Mouse (Mus musculus) midbrain, embryonic 14.5 days (tissue): ENCODE measurements around the gene Pacs1. TPM values are rescaled to one million over a fixed set of nuclear protein-coding genes. Genes with fewer than 3 reads are reported as not detected.
"Not testable (repeated sequence)": the region's sequence is repeated elsewhere in the genome, so short reads cannot be mapped to it uniquely, and the experiment has no call there.

ENCODE experiments used
- ATAC-seq: fragments of 200-750 bp; cut with Nextera tagmentation; 2 replicates; pipeline ENCODE4 v1.8.0; 2017; ENCODE audit warnings: moderate number of reproducible peaks, moderate library complexity; ENCODE audit not compliant: low FRiP score, low TSS enrichment
- DNase-seq: peaks from one replicate; pipeline ENCODE4 v3.0.0-alpha.2; 2015
- H3K27ac ChIP-seq: fragments of 300-500 bp; sonication (generic); replicated peaks from 2 replicates; pipeline ENCODE4 v1.5.1; 2014; ENCODE audit warnings: mild to moderate bottlenecking, low read depth, low read length, moderate library complexity
- H3K27me3 ChIP-seq: fragments of 300-500 bp; sonication (generic); 2 replicates; pipeline ENCODE4 v1.6.1; 2014; ENCODE audit warnings: low read length, control low read depth, mixed read lengths; ENCODE audit not compliant: control insufficient read depth, insufficient read depth
- H3K36me3 ChIP-seq: fragments of 300-500 bp; sonication (generic); 2 replicates; pipeline ENCODE4 v1.6.1; 2014; ENCODE audit warnings: low read length, control low read depth; ENCODE audit not compliant: control insufficient read depth, insufficient read depth
- H3K4me1 ChIP-seq: fragments of 300-500 bp; sonication (generic); 2 replicates; pipeline ENCODE4 v1.6.1; 2014; ENCODE audit warnings: mild to moderate bottlenecking, antibody characterized with exemption, low read length, control low read depth; ENCODE audit not compliant: control insufficient read depth, insufficient read depth
- H3K4me2 ChIP-seq: fragments of 300-500 bp; sonication (generic); 2 replicates; pipeline ENCODE4 v1.6.1; 2014; ENCODE audit warnings: mild to moderate bottlenecking, low read length, moderate library complexity
- H3K4me3 ChIP-seq: fragments of 300-500 bp; sonication (generic); replicated peaks from 2 replicates; pipeline ENCODE4 v1.5.1; 2014; ENCODE audit warnings: low read depth, low read length
- H3K9ac ChIP-seq: fragments of 300-500 bp; sonication (generic); replicated peaks from 2 replicates; pipeline ENCODE4 v1.6.1; 2014; ENCODE audit warnings: mild to moderate bottlenecking, low read length, moderate library complexity
- H3K9me3 ChIP-seq: fragments of 300-500 bp; sonication (generic); 2 replicates; pipeline ENCODE4 v1.6.1; 2016; ENCODE audit warnings: low read length, control low read depth, mixed read lengths; ENCODE audit not compliant: control insufficient read depth
- WGBS: fragments of 180-500 bp; shearing (Covaris S2); extraction: QIAGEN DNeasy Blood & Tissue Kit; methylation state at CpG from one replicate; pipeline ENCODE4 v1.1.7; 2014; 5-methylcytosine and 5-hydroxymethylcytosine counted together
- polyA plus RNA-seq: library from polyadenylated mRNA; unstranded; fragments of >200 nt; fragmentation: Nextera tagmentation; extraction: Ambion mirVana; gene quantifications from 2 replicates; pipeline ENCODE4 v1.2.1, GENCODE M21; 2014

Gene Pacs1
- polyA plus RNA-seq, 1 experiment from 2014 or later: 48.4 TPM

GRCm38 (mm10) chr19:5272326-5272795 is 558 bp downstream of the Pacs1 start:
- peak overlapping the region; percentile 93 for H3K9ac ChIP-seq
- ATAC-seq: peak; percentile 67
- peaks cover 28% of the 10 kb centered on the region for H3K4me1 ChIP-seq
- peaks cover 31% of the 10 kb centered on the region for H3K36me3 ChIP-seq
- H3K9me3 ChIP-seq: no peaks in the 10 kb centered on the region
- H3K27me3 ChIP-seq: no peaks in the 10 kb centered on the region
- peak overlapping the region; percentile 91 for H3K4me2 ChIP-seq
- peak overlapping the region; percentile 92 for H3K27ac ChIP-seq
- DNase-seq: peak; percentile 54
- WGBS: under 1% methylated on average over 28 of the region's 30 CpGs
- H3K4me3 ChIP-seq: peak overlapping the region; percentile 96

GRCm38 (mm10) chr19:5271430-5271829 is 1.5 kb downstream of the Pacs1 start:
- ATAC-seq (no peak), DNase-seq (no peak)
- WGBS: 65% methylated on average over 1 of the region's 1 CpGs
- Histone ChIP-seq H3K9ac (peak overlapping the region; percentile 93; the same call in 1 of the 2 replicates), H3K9me3 (no peaks in the 10 kb centered on the region), H3K27me3 (no peaks in the 10 kb centered on the region), H3K4me1 (peaks cover 28% of the 10 kb centered on the region), H3K4me3 (peak overlapping the region; percentile 96), H3K27ac (no peak overlapping the region), H3K4me2 (peak overlapping the region; percentile 91), H3K36me3 (peaks cover 26% of the 10 kb centered on the region)

GRCm38 (mm10) chr19:5269392-5269791 is 3.5 kb downstream of the Pacs1 start:
- no peak for ATAC-seq

GRCm38 (mm10) chr19:5268875-5269274 is 4.0 kb downstream of the Pacs1 start:
- Histone ChIP-seq H3K9me3 (no peaks in the 10 kb centered on the region), H3K9ac (no peak overlapping the region), H3K4me2 (no peak overlapping the region), H3K27me3 (no peaks in the 10 kb centered on the region), H3K36me3 (peaks cover 1% of the 10 kb centered on the region), H3K4me1 (peaks cover 28% of the 10 kb centered on the region), H3K4me3 (no peak overlapping the region), H3K27ac (no peak overlapping the region)
- 87% methylated on average over 3 of the region's 3 CpGs for WGBS
- no peak for ATAC-seq
- no peak for DNase-seq

More at GRCm38 (mm10) chr19:5269392-5269791, 3.5 kb downstream of the Pacs1 start:
- DNase-seq: no peak
- no peaks in the 10 kb centered on the region for H3K9me3 ChIP-seq
- H3K9ac ChIP-seq: 0 out of 2 replicates have a peak overlapping the region, but pooled peaks have one; percentile 1
- no peak overlapping the region for H3K27ac ChIP-seq
- H3K4me1 ChIP-seq: peaks cover 28% of the 10 kb centered on the region
- no peak overlapping the region for H3K4me3 ChIP-seq
- H3K36me3 ChIP-seq: peaks cover 7% of the 10 kb centered on the region
- 88% methylated on average over 5 of the region's 5 CpGs for WGBS
- no peak overlapping the region for H3K4me2 ChIP-seq
- no peaks in the 10 kb centered on the region for H3K27me3 ChIP-seq

GRCm38 (mm10) chr19:5268017-5268416 is 4.9 kb downstream of the Pacs1 start:
- Histone ChIP-seq H3K27ac (no peak overlapping the region), H3K9ac (no peak overlapping the region), H3K36me3 (no peaks in the 10 kb centered on the region), H3K4me1 (peaks cover 25% of the 10 kb centered on the region), H3K27me3 (no peaks in the 10 kb centered on the region), H3K4me2 (no peak overlapping the region), H3K4me3 (no peak overlapping the region), H3K9me3 (no peaks in the 10 kb centered on the region)
- no peak for DNase-seq
- ATAC-seq: no peak

- Histone ChIP-seq H3K9me3 (no peaks in the 10 kb centered on the region), H3K4me1 (peaks cover 24% of the 10 kb centered on the region), H3K4me3 (no peak overlapping the region), H3K9ac (no peak overlapping the region), H3K27ac (no peak overlapping the region), H3K27me3 (no peaks in the 10 kb centered on the region), H3K36me3 (no peaks in the 10 kb centered on the region), H3K4me2 (no peak overlapping the region)
- no peak for DNase-seq
- 93% methylated on average over 5 of the region's 5 CpGs for WGBS
- ATAC-seq: no peak
Observed at GRCm38 (mm10) chr19:5267015-5267414, 5.9 kb downstream of the Pacs1 start.

- no peak for ATAC-seq
Observed at GRCm38 (mm10) chr19:5257140-5257539, 15.8 kb downstream of the Pacs1 start.

GRCm38 (mm10) chr19:5236981-5237380 is 35.9 kb downstream of the Pacs1 start:
- not testable (repeated sequence) for H3K27ac ChIP-seq, ATAC-seq, DNase-seq, H3K4me1 ChIP-seq, H3K9me3 ChIP-seq, H3K4me3 ChIP-seq, H3K27me3 ChIP-seq, H3K36me3 ChIP-seq, H3K4me2 ChIP-seq, H3K9ac ChIP-seq
- 100% methylated on average over 1 of the region's 1 CpGs for WGBS

More at GRCm38 (mm10) chr19:5257140-5257539, 15.8 kb downstream of the Pacs1 start:
- 61% methylated on average over 3 of the region's 3 CpGs for WGBS
- H3K9me3 ChIP-seq: no peaks in the 10 kb centered on the region
- H3K9ac ChIP-seq: no peak overlapping the region
- no peak overlapping the region for H3K4me2 ChIP-seq
- H3K4me1 ChIP-seq: no peaks in the 10 kb centered on the region
- H3K36me3 ChIP-seq: no peaks in the 10 kb centered on the region
- no peaks in the 10 kb centered on the region for H3K27me3 ChIP-seq
- H3K27ac ChIP-seq: no peak overlapping the region
- no peak overlapping the region for H3K4me3 ChIP-seq
- no peak for DNase-seq

- H3K27ac ChIP-seq: no peak overlapping the region
- DNase-seq: no peak
- H3K4me3 ChIP-seq: no peak overlapping the region
- H3K27me3 ChIP-seq: no peaks in the 10 kb centered on the region
- ATAC-seq: no peak
- no peaks in the 10 kb centered on the region for H3K36me3 ChIP-seq
- no peaks in the 10 kb centered on the region for H3K4me1 ChIP-seq
- no peaks in the 10 kb centered on the region for H3K9me3 ChIP-seq
- H3K9ac ChIP-seq: no peak overlapping the region
- WGBS: 87% methylated on average over 4 of the region's 4 CpGs
- no peak overlapping the region for H3K4me2 ChIP-seq
Observed at GRCm38 (mm10) chr19:5232696-5233095, 40.2 kb downstream of the Pacs1 start.
